Mouse (Mus musculus) hindbrain, postnatal 0 days (tissue): ENCODE data around the gene Ndufs2. TPM values are rescaled to one million over a fixed set of nuclear protein-coding genes. Genes with fewer than 3 reads are reported as not detected.

Experiments
- ATAC-seq: fragments of 200-750 bp; cut with Nextera tagmentation; 2 replicates; pipeline ENCODE4 v1.8.0; 2017; ENCODE audit warnings: mild to moderate bottlenecking, moderate TSS enrichment, moderate library complexity
- DNase-seq: peaks from one replicate; pipeline ENCODE4 v3.0.0-alpha.2; 2015; ENCODE audit warnings: low spot score
- H3K27ac ChIP-seq: fragments of 300-500 bp; sonication (generic); 2 replicates; pipeline ENCODE4 v1.5.1; 2014; ENCODE audit warnings: mild to moderate bottlenecking
- H3K27me3 ChIP-seq: fragments of 300-500 bp; sonication (generic); 2 replicates; pipeline ENCODE4 v1.6.1; 2014; ENCODE audit warnings: low read length, mixed read lengths; ENCODE audit not compliant: insufficient read depth
- H3K36me3 ChIP-seq: fragments of 300-500 bp; sonication (generic); 2 replicates; pipeline ENCODE4 v1.6.1; 2014; ENCODE audit warnings: low read length, mixed read lengths; ENCODE audit not compliant: insufficient read depth
- H3K4me1 ChIP-seq: fragments of 300-500 bp; sonication (generic); 2 replicates; pipeline ENCODE4 v1.6.1; 2014; ENCODE audit warnings: antibody characterized with exemption, low read length, mixed read lengths; ENCODE audit not compliant: insufficient read depth
- H3K4me2 ChIP-seq: fragments of 300-500 bp; sonication (generic); 2 replicates; pipeline ENCODE4 v1.6.1; 2014; ENCODE audit warnings: low read depth, mild to moderate bottlenecking, low read length, moderate library complexity, mixed read lengths
- H3K4me3 ChIP-seq: fragments of 300-500 bp; sonication (generic); 2 replicates; pipeline ENCODE4 v1.5.1; 2014; ENCODE audit warnings: low read length
- H3K9ac ChIP-seq: fragments of 300-500 bp; sonication (generic); replicated peaks from 2 replicates; pipeline ENCODE4 v1.6.1; 2014; ENCODE audit warnings: mild to moderate bottlenecking, low read length, moderate library complexity, mixed read lengths
- H3K9me3 ChIP-seq: fragments of 300-500 bp; sonication (generic); 2 replicates; pipeline ENCODE4 v1.6.1; 2016; ENCODE audit warnings: low read length, mixed read lengths
- CTCF ChIP-seq: IDR thresholded peaks from 2 replicates; pipeline ENCODE4 v1.5.1; 2016; ENCODE audit warnings: antibody characterized with exemption, control low read depth, low read depth
- WGBS: fragments of 180-500 bp; shearing (Covaris S2); extraction: QIAGEN DNeasy Blood & Tissue Kit; methylation state at CpG from one replicate; pipeline ENCODE4 v1.1.7; 2014; 5-methylcytosine and 5-hydroxymethylcytosine counted together
- polyA plus RNA-seq: library from polyadenylated mRNA; unstranded; fragments of >200 nt; fragmentation: Nextera tagmentation; extraction: Ambion mirVana; gene quantifications from 2 replicates; pipeline ENCODE4 v1.2.1, GENCODE M21; 2015
- total RNA-seq: library from RNA; depleted of rRNA; stranded (reverse); fragments of >200 nt; gene quantifications from 2 replicates; pipeline ENCODE4 v1.2.3, GENCODE M21; 2014

Ndufs2 gene
- total and polyA plus RNA-seq, 2 experiments from 2014 or later = 234 to 286 TPM

DNA sequence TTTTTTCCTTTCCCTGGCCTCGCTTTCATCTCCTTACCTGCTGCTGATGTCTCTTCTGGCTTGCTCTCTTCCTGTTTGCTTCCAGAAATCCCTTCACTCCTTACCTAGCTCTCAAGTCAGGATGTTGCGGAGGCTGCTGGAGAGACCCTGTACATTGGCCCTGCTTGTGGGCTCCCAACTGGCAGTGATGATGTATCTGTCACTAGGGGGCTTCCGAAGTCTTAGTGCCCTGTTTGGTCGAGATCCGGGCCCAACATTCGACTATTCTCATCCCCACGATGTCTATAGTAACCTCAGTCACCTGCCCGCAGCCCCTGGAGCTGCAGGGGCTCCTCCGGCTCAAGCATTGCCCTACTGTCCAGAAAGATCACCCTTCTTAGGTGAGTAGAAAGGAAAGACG is 20.4 kb upstream of the Ndufs2 start:
- no peak for ATAC-seq
- Histone ChIP-seq H3K4me2 (peak overlapping the region; percentile 100; the same call in 1 of the 2 replicates), H3K9me3 (no peaks in the 10 kb centered on the region), H3K36me3 (peaks cover 39% of the 10 kb centered on the region), H3K27ac (no peak overlapping the region), H3K4me1 (0 out of 2 replicates have a peak, but pooled peaks cover 5% of the 10 kb centered on the region), H3K27me3 (no peaks in the 10 kb centered on the region), H3K4me3 (no peak overlapping the region), H3K9ac (no peak overlapping the region)
- 73% methylated on average over 10 of the region's 10 CpGs for WGBS
- DNase-seq = no peak
- TF ChIP-seq CTCF = no peak

- no peak for ATAC-seq
- 59% methylated on average over 9 of the region's 9 CpGs for WGBS
- Histone ChIP-seq H3K27ac (no peak overlapping the region), H3K9ac (peak overlapping the region; percentile 92; the same call in 1 of the 2 replicates), H3K27me3 (no peaks in the 10 kb centered on the region), H3K9me3 (no peaks in the 10 kb centered on the region), H3K4me1 (0 out of 2 replicates have a peak, but pooled peaks cover 5% of the 10 kb centered on the region), H3K4me2 (peak overlapping the region; percentile 100), H3K4me3 (peak overlapping the region; percentile 90), H3K36me3 (peaks cover 35% of the 10 kb centered on the region)
- no peak for DNase-seq
- TF ChIP-seq CTCF = no peak
Observed at GRCm38 (mm10) chr1:171271196-171271595, 20.0 kb upstream of the Ndufs2 start.

DNA sequence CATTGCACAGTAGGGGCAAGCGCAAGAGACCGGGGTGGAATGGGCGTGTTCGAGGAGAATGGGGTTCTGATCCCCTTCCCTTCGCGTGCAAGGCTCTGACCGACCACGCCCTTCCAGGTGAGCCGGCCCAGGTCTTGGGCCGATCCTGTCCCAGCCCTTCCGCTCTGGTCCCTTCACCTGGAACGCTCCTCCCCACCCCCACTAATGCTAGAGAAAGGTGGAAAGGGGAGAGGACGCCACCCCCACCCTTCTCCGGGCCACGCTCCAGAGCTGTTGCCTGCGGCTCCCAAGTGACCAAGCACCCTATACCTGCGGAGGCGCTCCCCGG is 19.3 kb upstream of the Ndufs2 start:
- peak overlapping the region; percentile 90 for H3K4me3 ChIP-seq
- TF ChIP-seq CTCF = no peak
- ATAC-seq = peak; percentile 71
- peak; percentile 20 for DNase-seq
- peaks cover 30% of the 10 kb centered on the region for H3K36me3 ChIP-seq
- 0 out of 2 replicates have a peak, but pooled peaks cover 5% of the 10 kb centered on the region for H3K4me1 ChIP-seq
- peak overlapping the region; percentile 92 for H3K9ac ChIP-seq
- peak overlapping the region; percentile 100 for H3K4me2 ChIP-seq
- no peaks in the 10 kb centered on the region for H3K27me3 ChIP-seq
- H3K27ac ChIP-seq = peak overlapping the region; percentile 32; the same call in 1 of the 2 replicates
- no peaks in the 10 kb centered on the region for H3K9me3 ChIP-seq
- WGBS = under 1% methylated on average over 19 of the region's 19 CpGs

GRCm38 (mm10) chr1:171269848-171270572 is 18.8 kb upstream of the Ndufs2 start, which contains the start of gene B4galt3:
TSS of gene B4galt3 (plus strand) at chr1:171270328.
- H3K4me2 ChIP-seq = peak within 1 kb of the TSS; percentile 100
- 3% methylated on average over 36 of the region's 36 CpGs for WGBS
- peak within 1 kb of the TSS; percentile 90 for H3K4me3 ChIP-seq
- no peaks in the 10 kb centered on the region for H3K27me3 ChIP-seq
- DNase-seq (peak; percentile 93), ATAC-seq (peak; percentile 95)
- H3K27ac ChIP-seq = peak within 1 kb of the TSS; percentile 32
- 0 out of 2 replicates have a peak, but pooled peaks have one; percentile 13 for TF ChIP-seq CTCF
- H3K9me3 ChIP-seq = no peaks in the 10 kb centered on the region
- H3K4me1 ChIP-seq = 0 out of 2 replicates have a peak, but pooled peaks cover 5% of the 10 kb centered on the region
- H3K36me3 ChIP-seq = peaks cover 24% of the 10 kb centered on the region
- H3K9ac ChIP-seq = peak within 1 kb of the TSS; percentile 92

- Histone ChIP-seq H3K4me1 (0 out of 2 replicates have a peak, but pooled peaks cover 5% of the 10 kb centered on the region), H3K36me3 (peaks cover 8% of the 10 kb centered on the region; the same call in 1 of the 2 replicates), H3K9ac (no peak overlapping the region), H3K27me3 (no peaks in the 10 kb centered on the region), H3K9me3 (no peaks in the 10 kb centered on the region), H3K4me3 (no peak overlapping the region), H3K27ac (no peak overlapping the region), H3K4me2 (no peak overlapping the region)
- DNase-seq (no peak), ATAC-seq (no peak)
- 61% methylated on average over 1 of the region's 1 CpGs for WGBS
- TF ChIP-seq CTCF = no peak
Observed at GRCm38 (mm10) chr1:171268341-171268740, 17.2 kb upstream of the Ndufs2 start.

- Histone ChIP-seq H3K4me2 (no peak overlapping the region), H3K9me3 (no peaks in the 10 kb centered on the region), H3K27ac (no peak overlapping the region), H3K4me3 (no peak overlapping the region), H3K36me3 (no peaks in the 10 kb centered on the region), H3K27me3 (no peaks in the 10 kb centered on the region), H3K4me1 (peaks cover 10% of the 10 kb centered on the region; the same call in 1 of the 2 replicates), H3K9ac (no peak overlapping the region)
- WGBS = 68% methylated on average over 4 of the region's 4 CpGs
- no peak for TF ChIP-seq CTCF
- no peak for DNase-seq
- ATAC-seq = no peak
Observed at GRCm38 (mm10) chr1:171265971-171266744, 15.0 kb upstream of the Ndufs2 start.
